Mouse (Mus musculus) bone marrow macrophage, adult 2 months (primary cell): ENCODE measurements around the gene Vmn1r35. TPM values are rescaled to one million over a fixed set of nuclear protein-coding genes. Genes with fewer than 3 reads are reported as not detected.
"Not testable (repeated sequence)": the region's sequence is repeated elsewhere in the genome, so short reads cannot be mapped to it uniquely, and the experiment has no call there.

Experiments used
- H3K27ac ChIP-seq: 2 replicates; pipeline ENCODE4 v1.5.1; 2012; ENCODE audit warnings: low read depth, low read length; ENCODE audit not compliant: insufficient read depth
- H3K4me1 ChIP-seq: 2 replicates; pipeline ENCODE4 v1.6.1; 2012; ENCODE audit warnings: low read length; ENCODE audit not compliant: control insufficient read depth, insufficient read depth
- H3K4me3 ChIP-seq: 2 replicates; pipeline ENCODE4 v1.5.1; 2012; ENCODE audit warnings: mild to moderate bottlenecking, low read length, moderate library complexity; ENCODE audit not compliant: insufficient read depth
- CTCF ChIP-seq: IDR thresholded peaks from 2 replicates; pipeline ENCODE4 v1.5.1; 2012; ENCODE audit warnings: low read depth, mild to moderate bottlenecking, low read length, moderate library complexity
- POLR2A ChIP-seq: IDR thresholded peaks from 2 replicates; pipeline ENCODE4 v1.6.1; 2012; ENCODE audit warnings: mild to moderate bottlenecking, low read depth, low read length, borderline replicate concordance
- polyA plus RNA-seq: library from polyadenylated mRNA; stranded (reverse); fragments of >200 nt; gene quantifications from 2 replicates; pipeline ENCODE4 v1.2.4, GENCODE M21; 2012; ENCODE audit not compliant: missing spikeins, insufficient read depth, insufficient read length

The Vmn1r35 gene
- polyA plus RNA-seq = not detected in 2 replicates

- TF ChIP-seq CTCF (no peak), POLR2A (no peak)
- H3K4me1 ChIP-seq = no peaks in the 10 kb centered on the region
- no peak within 1 kb of the TSS for H3K4me3 ChIP-seq
- no peak within 1 kb of the TSS for H3K27ac ChIP-seq
These were observed at the start of gene Vmn1r35 for GRCm38 (mm10) chr6:66685806-66686205. Vmn1r35 (minus strand) TSS chr6:66685906.

- H3K27ac ChIP-seq, H3K4me1 ChIP-seq, H3K4me3 ChIP-seq: not testable (repeated sequence)
These were observed 43.4 kb upstream of the Vmn1r35 start, which contains the start of gene Vmn1r37 for GRCm38 (mm10) chr6:66729082-66729481. Vmn1r37 (plus strand) TSS chr6:66729382.

- H3K4me3 ChIP-seq, H3K4me1 ChIP-seq, H3K27ac ChIP-seq: not testable (repeated sequence)
These were observed 33.4 kb upstream of the Vmn1r35 start, which contains the start of gene Vmn1r36 for GRCm38 (mm10) chr6:66719068-66719467. Vmn1r36 (minus strand) TSS chr6:66719168.

- Histone ChIP-seq H3K27ac (no peak overlapping the region), H3K4me3 (no peak overlapping the region), H3K4me1 (no peaks in the 10 kb centered on the region)
- TF ChIP-seq POLR2A (no peak), CTCF (no peak)
These were observed 28.1 kb upstream of the Vmn1r35 start for GRCm38 (mm10) chr6:66713854-66714253.

GRCm38 (mm10) chr6:66708901-66709300, 23.2 kb upstream of the Vmn1r35 start:
- no peak overlapping the region for H3K27ac ChIP-seq
- no peak overlapping the region for H3K4me3 ChIP-seq
- no peaks in the 10 kb centered on the region for H3K4me1 ChIP-seq
- TF ChIP-seq CTCF (no peak), POLR2A (no peak)

GRCm38 (mm10) chr6:66643779-66644178, 41.9 kb downstream of the Vmn1r35 start, which contains the start of gene Vmn1r34:
Vmn1r34 (minus strand) TSS chr6:66643879.
- no peak within 1 kb of the TSS for H3K4me3 ChIP-seq
- H3K4me1 ChIP-seq = no peaks in the 10 kb centered on the region
- no peak for TF ChIP-seq CTCF
- TF ChIP-seq POLR2A = no peak
- no peak within 1 kb of the TSS for H3K27ac ChIP-seq

Other genes starting within 250 kb of the Vmn1r35 start
- 38.2 and 42.0 TPM in 2 replicates for gene Mad2l1, start 150.5 kb downstream of the Vmn1r35 start, polyA plus RNA-seq
- gene Vmn1r32, start 125.8 kb downstream of the Vmn1r35 start, polyA plus RNA-seq = not detected in 2 replicates
- not detected in 2 replicates for gene Vmn1r33, start 67.6 kb downstream of the Vmn1r35 start, polyA plus RNA-seq
- gene Vmn1r34, start 42.0 kb downstream of the Vmn1r35 start, polyA plus RNA-seq = not detected in 2 replicates
- not detected in 2 replicates for gene Vmn1r36, start 33.3 kb upstream of the Vmn1r35 start, polyA plus RNA-seq
- not detected in 2 replicates for gene Vmn1r37, start 43.5 kb upstream of the Vmn1r35 start, polyA plus RNA-seq
- gene Vmn1r38, start 96.7 kb upstream of the Vmn1r35 start, polyA plus RNA-seq = not detected in 2 replicates
- not detected in 2 replicates for gene Vmn1r39, start 124.7 kb upstream of the Vmn1r35 start, polyA plus RNA-seq
- gene Gng12, start 210.5 kb upstream of the Vmn1r35 start, polyA plus RNA-seq = 91.5 and 106 TPM in 2 replicates